Mouse (Mus musculus): ENCODE measurements around the gene Eif4g2. TPM values are rescaled to one million over a fixed set of nuclear protein-coding genes. Genes with fewer than 3 reads are reported as not detected.

The Eif4g2 gene
- polyA plus RNA-seq, 1 experiment, result 408 TPM

- peak overlapping the region; percentile 90 for H3K4me3 ChIP-seq
- no peaks in the 10 kb centered on the region for H3K79me2 ChIP-seq (ENCODE audit: control insufficient read depth, insufficient read depth)
- no peaks in the 10 kb centered on the region for H3K27me3 ChIP-seq (ENCODE audit: control insufficient read depth, insufficient read depth, insufficient read length)
- peak overlapping the region; percentile 62 for H3ac ChIP-seq (ENCODE audit: control insufficient read depth, insufficient read length)
- peak overlapping the region; percentile 95 for H3K4me2 ChIP-seq (ENCODE audit: low read depth)
- TF ChIP-seq TCF3 (IDR thresholded peaks at IDR 0.05; ENCODE audit: insufficient read length, low read depth) (no peak), POLR2A (IDR thresholded peaks at IDR 0.05; ENCODE audit: insufficient read length, low read depth) (peak; percentile 74), MYOD1 (IDR thresholded peaks at IDR 0.05; ENCODE audit: control insufficient read depth in 1 of 3, insufficient read length in 2 of 3, low read depth in 2 of 3) (no peak), POLR2AphosphoS2 (IDR thresholded peaks at IDR 0.05; ENCODE audit: insufficient read length, low read depth) (peak; percentile 83), MYOG (IDR thresholded peaks at IDR 0.05; ENCODE audit: control insufficient read depth in 1 of 3, insufficient read depth in 1 of 3, insufficient read length in 2 of 3, low read depth in 2 of 3) (no peak), SRF (IDR thresholded peaks at IDR 0.05; ENCODE audit: control insufficient read depth, insufficient read length, low read depth) (peak; percentile 51), E2F4 (IDR thresholded peaks at IDR 0.05; ENCODE audit: insufficient read depth) (no peak), MAX (IDR thresholded peaks at IDR 0.05; ENCODE audit: low read depth) (no peak), REST (IDR thresholded peaks at IDR 0.05; ENCODE audit: insufficient read depth, insufficient read length) (no peak), USF1 (IDR thresholded peaks at IDR 0.05; ENCODE audit: low read depth) (no peak), TCF12 (IDR thresholded peaks at IDR 0.05; ENCODE audit: insufficient read depth, poor library complexity, severe bottlenecking) (no peak), CEBPB (IDR thresholded peaks at IDR 0.05; ENCODE audit: insufficient read depth, poor library complexity, severe bottlenecking) (no peak)
- no peaks in the 10 kb centered on the region for H3K36me3 ChIP-seq (ENCODE audit: control insufficient read depth, insufficient read depth)
Observed at GRCm38 (mm10) chr7:111122531-111123130, 39.8 kb upstream of the Eif4g2 start.

- Histone ChIP-seq H3K4me3 (peak overlapping the region; percentile 90), H3K36me3 (ENCODE audit: control insufficient read depth, insufficient read depth) (no peaks in the 10 kb centered on the region), H3K27me3 (ENCODE audit: control insufficient read depth, insufficient read depth, insufficient read length) (no peaks in the 10 kb centered on the region), H3K79me2 (ENCODE audit: control insufficient read depth, insufficient read depth) (no peaks in the 10 kb centered on the region), H3K4me2 (ENCODE audit: low read depth) (peak overlapping the region; percentile 81), H3ac (ENCODE audit: control insufficient read depth, insufficient read length) (peak overlapping the region; percentile 62)
- TF ChIP-seq E2F4 (IDR thresholded peaks at IDR 0.05; ENCODE audit: insufficient read depth) (no peak), MYOD1 (IDR thresholded peaks at IDR 0.05; ENCODE audit: control insufficient read depth in 1 of 3, insufficient read length in 2 of 3, low read depth in 2 of 3) (peak in 1 of 3 experiments; percentile 11), POLR2A (IDR thresholded peaks at IDR 0.05; ENCODE audit: insufficient read length, low read depth) (peak; percentile 58), POLR2AphosphoS2 (IDR thresholded peaks at IDR 0.05; ENCODE audit: insufficient read length, low read depth) (peak; percentile 73), REST (IDR thresholded peaks at IDR 0.05; ENCODE audit: insufficient read depth, insufficient read length) (no peak), SRF (IDR thresholded peaks at IDR 0.05; ENCODE audit: control insufficient read depth, insufficient read length, low read depth) (no peak), MYOG (IDR thresholded peaks at IDR 0.05; ENCODE audit: control insufficient read depth in 1 of 3, insufficient read depth in 1 of 3, insufficient read length in 2 of 3, low read depth in 2 of 3) (peak in 1 of 3 experiments; percentile 34)
Observed at GRCm38 (mm10) chr7:111122084-111122530, 39.3 kb upstream of the Eif4g2 start.

GRCm38 (mm10) chr7:111121522-111121921, 38.7 kb upstream of the Eif4g2 start:
- H3ac ChIP-seq (ENCODE audit: control insufficient read depth, insufficient read length), result peak overlapping the region; percentile 62
- H3K27me3 ChIP-seq (ENCODE audit: control insufficient read depth, insufficient read depth, insufficient read length), result no peaks in the 10 kb centered on the region
- peak overlapping the region; percentile 90 for H3K4me3 ChIP-seq
- no peaks in the 10 kb centered on the region for H3K36me3 ChIP-seq (ENCODE audit: control insufficient read depth, insufficient read depth)
- no peaks in the 10 kb centered on the region for H3K79me2 ChIP-seq (ENCODE audit: control insufficient read depth, insufficient read depth)
- TF ChIP-seq MYOG (IDR thresholded peaks at IDR 0.05; ENCODE audit: control insufficient read depth in 1 of 3, insufficient read depth in 1 of 3, insufficient read length in 2 of 3, low read depth in 2 of 3) (no peak), TCF12 (IDR thresholded peaks at IDR 0.05; ENCODE audit: insufficient read depth, poor library complexity, severe bottlenecking) (no peak), MYOD1 (IDR thresholded peaks at IDR 0.05; ENCODE audit: control insufficient read depth in 1 of 3, insufficient read length in 2 of 3, low read depth in 2 of 3) (no peak), REST (IDR thresholded peaks at IDR 0.05; ENCODE audit: insufficient read depth, insufficient read length) (no peak), USF1 (IDR thresholded peaks at IDR 0.05; ENCODE audit: low read depth) (no peak), E2F4 (IDR thresholded peaks at IDR 0.05; ENCODE audit: insufficient read depth) (no peak), POLR2AphosphoS2 (IDR thresholded peaks at IDR 0.05; ENCODE audit: insufficient read length, low read depth) (no peak), TCF3 (IDR thresholded peaks at IDR 0.05; ENCODE audit: insufficient read length, low read depth) (no peak), POLR2A (IDR thresholded peaks at IDR 0.05; ENCODE audit: insufficient read length, low read depth) (no peak), MAX (IDR thresholded peaks at IDR 0.05; ENCODE audit: low read depth) (no peak), CEBPB (IDR thresholded peaks at IDR 0.05; ENCODE audit: insufficient read depth, poor library complexity, severe bottlenecking) (no peak), SRF (IDR thresholded peaks at IDR 0.05; ENCODE audit: control insufficient read depth, insufficient read length, low read depth) (no peak)
- H3K4me2 ChIP-seq (ENCODE audit: low read depth), result peak overlapping the region; percentile 81

- Histone ChIP-seq H3K36me3 (ENCODE audit: control insufficient read depth, insufficient read depth) (no peaks in the 10 kb centered on the region), H3K27me3 (ENCODE audit: control insufficient read depth, insufficient read depth, insufficient read length) (no peaks in the 10 kb centered on the region), H3K4me3 (no peak overlapping the region), H3K4me2 (ENCODE audit: low read depth) (no peak overlapping the region), H3K79me2 (ENCODE audit: control insufficient read depth, insufficient read depth) (no peaks in the 10 kb centered on the region), H3ac (ENCODE audit: control insufficient read depth, insufficient read length) (no peak overlapping the region)
- TF ChIP-seq MYOG (IDR thresholded peaks at IDR 0.05; ENCODE audit: control insufficient read depth in 1 of 3, insufficient read depth in 1 of 3, insufficient read length in 2 of 3, low read depth in 2 of 3) (no peak), TCF3 (IDR thresholded peaks at IDR 0.05; ENCODE audit: insufficient read length, low read depth) (no peak), E2F4 (IDR thresholded peaks at IDR 0.05; ENCODE audit: insufficient read depth) (no peak), MYOD1 (IDR thresholded peaks at IDR 0.05; ENCODE audit: control insufficient read depth in 1 of 3, insufficient read length in 2 of 3, low read depth in 2 of 3) (no peak), POLR2A (IDR thresholded peaks at IDR 0.05; ENCODE audit: insufficient read length, low read depth) (no peak), CEBPB (IDR thresholded peaks at IDR 0.05; ENCODE audit: insufficient read depth, poor library complexity, severe bottlenecking) (no peak), REST (IDR thresholded peaks at IDR 0.05; ENCODE audit: insufficient read depth, insufficient read length) (no peak), TCF12 (IDR thresholded peaks at IDR 0.05; ENCODE audit: insufficient read depth, poor library complexity, severe bottlenecking) (no peak), SRF (IDR thresholded peaks at IDR 0.05; ENCODE audit: control insufficient read depth, insufficient read length, low read depth) (no peak), POLR2AphosphoS2 (IDR thresholded peaks at IDR 0.05; ENCODE audit: insufficient read length, low read depth) (no peak), MAX (IDR thresholded peaks at IDR 0.05; ENCODE audit: low read depth) (no peak), USF1 (IDR thresholded peaks at IDR 0.05; ENCODE audit: low read depth) (no peak)
Observed at GRCm38 (mm10) chr7:111109561-111109960, 26.7 kb upstream of the Eif4g2 start.
